Mouse (Mus musculus) neural tube, embryonic 15.5 days (tissue): ENCODE measurements around the gene Gpr135. TPM values are rescaled to one million over a fixed set of nuclear protein-coding genes. Genes with fewer than 3 reads are reported as not detected.

ENCODE experiments used
- ATAC-seq: fragments of 200-750 bp; cut with Nextera tagmentation; 2 replicates; pipeline ENCODE4 v1.8.0; 2017; ENCODE audit warnings: mild to moderate bottlenecking, moderate TSS enrichment, moderate library complexity; ENCODE audit not compliant: low FRiP score
- H3K27ac ChIP-seq: fragments of 300-500 bp; sonication (generic); replicated peaks from 2 replicates; pipeline ENCODE4 v1.5.1; 2015; ENCODE audit warnings: mild to moderate bottlenecking, inconsistent platforms
- H3K27me3 ChIP-seq: fragments of 300-500 bp; sonication (generic); replicated peaks from 2 replicates; pipeline ENCODE4 v1.6.1; 2015; ENCODE audit warnings: inconsistent platforms
- H3K36me3 ChIP-seq: fragments of 300-500 bp; sonication (generic); 2 replicates; pipeline ENCODE4 v1.6.1; 2015; ENCODE audit warnings: inconsistent platforms
- H3K4me1 ChIP-seq: fragments of 300-500 bp; sonication (generic); 2 replicates; pipeline ENCODE4 v1.6.1; 2015; ENCODE audit warnings: inconsistent platforms
- H3K4me2 ChIP-seq: fragments of 300-500 bp; sonication (generic); 2 replicates; pipeline ENCODE4 v1.6.1; 2015; ENCODE audit warnings: inconsistent platforms, mild to moderate bottlenecking, moderate library complexity
- H3K4me3 ChIP-seq: fragments of 300-500 bp; sonication (generic); replicated peaks from 2 replicates; pipeline ENCODE4 v1.5.1; 2015; ENCODE audit warnings: mild to moderate bottlenecking, inconsistent platforms
- H3K9ac ChIP-seq: fragments of 300-500 bp; sonication (generic); replicated peaks from 2 replicates; pipeline ENCODE4 v1.6.1; 2015; ENCODE audit warnings: mild to moderate bottlenecking, inconsistent platforms
- H3K9me3 ChIP-seq: fragments of 300-500 bp; sonication (generic); replicated peaks from 2 replicates; pipeline ENCODE4 v1.6.1; 2016; ENCODE audit warnings: inconsistent platforms
- WGBS: fragments of 180-500 bp; shearing (Covaris S2); methylation state at CpG from one replicate; pipeline ENCODE4 v1.1.7; 2015; ENCODE audit warnings: mixed read lengths; 5-methylcytosine and 5-hydroxymethylcytosine counted together
- polyA plus RNA-seq: library from polyadenylated mRNA; unstranded; fragments of >200 nt; fragmentation: Nextera tagmentation; extraction: Ambion mirVana; gene quantifications from 2 replicates; pipeline ENCODE4 v1.2.1, GENCODE M21; 2015

Gene Gpr135
- 6.0 and 8.1 TPM in 2 replicates for polyA plus RNA-seq

- ATAC-seq, result peak; percentile 92
- Histone ChIP-seq H3K4me2 (peak within 1 kb of the TSS; percentile 82), H3K27ac (peak within 1 kb of the TSS; percentile 93), H3K36me3 (0 out of 2 replicates have a peak, but pooled peaks cover 3% of the 10 kb centered on the region), H3K27me3 (no peaks in the 10 kb centered on the region), H3K4me1 (peaks cover 17% of the 10 kb centered on the region), H3K9ac (peak within 1 kb of the TSS; percentile 80), H3K4me3 (peak within 1 kb of the TSS; percentile 77), H3K9me3 (no peaks in the 10 kb centered on the region)
- WGBS, result under 1% methylated on average over 94 of the region's 94 CpGs
These were observed at the start of gene Gpr135 for GRCm38 (mm10) chr12:72070327-72071269. Gene Gpr135, minus strand, starts transcription at chr12:72071125.

- H3K9ac ChIP-seq, result no peak overlapping the region
- no peaks in the 10 kb centered on the region for H3K9me3 ChIP-seq
- no peaks in the 10 kb centered on the region for H3K36me3 ChIP-seq
- H3K4me3 ChIP-seq, result no peak overlapping the region
- H3K27ac ChIP-seq, result no peak overlapping the region
- H3K4me2 ChIP-seq, result no peak overlapping the region
- no peak for ATAC-seq
- no peaks in the 10 kb centered on the region for H3K4me1 ChIP-seq
- no peaks in the 10 kb centered on the region for H3K27me3 ChIP-seq
- 85% methylated on average over 22 of the region's 23 CpGs for WGBS
These were observed 44.9 kb upstream of the Gpr135 start for GRCm38 (mm10) chr12:72115686-72116345.

GRCm38 (mm10) chr12:72115126-72115525, 44.2 kb upstream of the Gpr135 start:
- H3K27me3 ChIP-seq, result no peaks in the 10 kb centered on the region
- ATAC-seq, result no peak
- no peak overlapping the region for H3K27ac ChIP-seq
- H3K4me2 ChIP-seq, result no peak overlapping the region
- H3K36me3 ChIP-seq, result no peaks in the 10 kb centered on the region
- 79% methylated on average over 6 of the region's 6 CpGs for WGBS
- H3K9me3 ChIP-seq, result no peaks in the 10 kb centered on the region
- H3K4me3 ChIP-seq, result no peak overlapping the region
- H3K4me1 ChIP-seq, result no peaks in the 10 kb centered on the region
- H3K9ac ChIP-seq, result no peak overlapping the region

GRCm38 (mm10) chr12:72104525-72105281, 33.8 kb upstream of the Gpr135 start:
- peak; percentile 61; the same call in 1 of the 2 replicates for ATAC-seq
- H3K27me3 ChIP-seq, result no peaks in the 10 kb centered on the region
- 32% methylated on average over 14 of the region's 14 CpGs for WGBS
- peaks cover 4% of the 10 kb centered on the region; the same call in 1 of the 2 replicates for H3K4me1 ChIP-seq
- H3K9ac ChIP-seq, result no peak overlapping the region
- H3K27ac ChIP-seq, result no peak overlapping the region
- H3K4me3 ChIP-seq, result no peak overlapping the region
- H3K36me3 ChIP-seq, result peaks cover 8% of the 10 kb centered on the region
- H3K4me2 ChIP-seq, result peak overlapping the region; percentile 33
- no peaks in the 10 kb centered on the region for H3K9me3 ChIP-seq

- no peak overlapping the region for H3K9ac ChIP-seq
- H3K36me3 ChIP-seq, result peaks cover 8% of the 10 kb centered on the region
- H3K27me3 ChIP-seq, result no peaks in the 10 kb centered on the region
- ATAC-seq, result no peak
- WGBS, result 87% methylated on average over 5 of the region's 5 CpGs
- H3K4me3 ChIP-seq, result no peak overlapping the region
- peaks cover 4% of the 10 kb centered on the region; the same call in 1 of the 2 replicates for H3K4me1 ChIP-seq
- H3K4me2 ChIP-seq, result no peak overlapping the region
- H3K27ac ChIP-seq, result no peak overlapping the region
- H3K9me3 ChIP-seq, result no peaks in the 10 kb centered on the region
These were observed 33.1 kb upstream of the Gpr135 start for GRCm38 (mm10) chr12:72104027-72104426.

GRCm38 (mm10) chr12:72102776-72103175, 31.9 kb upstream of the Gpr135 start:
- H3K27ac ChIP-seq, result no peak overlapping the region
- peaks cover 4% of the 10 kb centered on the region; the same call in 1 of the 2 replicates for H3K4me1 ChIP-seq
- no peak for ATAC-seq
- no peaks in the 10 kb centered on the region for H3K9me3 ChIP-seq
- H3K4me3 ChIP-seq, result no peak overlapping the region
- H3K27me3 ChIP-seq, result no peaks in the 10 kb centered on the region
- peaks cover 15% of the 10 kb centered on the region for H3K36me3 ChIP-seq
- 76% methylated on average over 6 of the region's 6 CpGs for WGBS
- no peak overlapping the region for H3K4me2 ChIP-seq
- H3K9ac ChIP-seq, result no peak overlapping the region

GRCm38 (mm10) chr12:72096966-72097365, 26.0 kb upstream of the Gpr135 start:
- no peak for ATAC-seq
- no peak overlapping the region for H3K4me2 ChIP-seq
- H3K27me3 ChIP-seq, result no peaks in the 10 kb centered on the region
- H3K4me3 ChIP-seq, result no peak overlapping the region
- H3K9ac ChIP-seq, result no peak overlapping the region
- WGBS, result 97% methylated on average over 8 of the region's 8 CpGs
- H3K36me3 ChIP-seq, result peaks cover 66% of the 10 kb centered on the region
- H3K4me1 ChIP-seq, result no peaks in the 10 kb centered on the region
- no peak overlapping the region for H3K27ac ChIP-seq
- H3K9me3 ChIP-seq, result no peaks in the 10 kb centered on the region

GRCm38 (mm10) chr12:72089802-72090201, 18.9 kb upstream of the Gpr135 start:
- H3K9me3 ChIP-seq, result no peaks in the 10 kb centered on the region
- ATAC-seq, result no peak
- H3K4me3 ChIP-seq, result no peak overlapping the region
- peaks cover 27% of the 10 kb centered on the region for H3K4me1 ChIP-seq
- peaks cover 45% of the 10 kb centered on the region for H3K36me3 ChIP-seq
- 71% methylated on average over 4 of the region's 4 CpGs for WGBS
- no peak overlapping the region for H3K27ac ChIP-seq
- H3K4me2 ChIP-seq, result no peak overlapping the region
- H3K27me3 ChIP-seq, result no peaks in the 10 kb centered on the region
- no peak overlapping the region for H3K9ac ChIP-seq

- under 1% methylated on average over 18 of the region's 18 CpGs for WGBS
- H3K27ac ChIP-seq, result peak overlapping the region; percentile 97
- H3K9ac ChIP-seq, result peak overlapping the region; percentile 68
- no peaks in the 10 kb centered on the region for H3K9me3 ChIP-seq
- peak overlapping the region; percentile 87 for H3K4me2 ChIP-seq
- no peaks in the 10 kb centered on the region for H3K27me3 ChIP-seq
- peak overlapping the region; percentile 61 for H3K4me3 ChIP-seq
- peaks cover 44% of the 10 kb centered on the region for H3K4me1 ChIP-seq
- H3K36me3 ChIP-seq, result peaks cover 12% of the 10 kb centered on the region
- ATAC-seq, result no peak
These were observed 15.4 kb upstream of the Gpr135 start for GRCm38 (mm10) chr12:72086166-72086825.

GRCm38 (mm10) chr12:72085329-72086165, 14.6 kb upstream of the Gpr135 start, which contains the start of the genes L3hypdh and Jkamp:
Gene L3hypdh, minus strand, starts transcription at chr12:72085439.
Gene Jkamp, plus strand, starts transcription at chr12:72085589.
- peak; percentile 96 for ATAC-seq
- Histone ChIP-seq H3K9ac (peak within 1 kb of the TSS; percentile 68), H3K4me2 (peak within 1 kb of the TSS; percentile 87), H3K4me1 (peaks cover 44% of the 10 kb centered on the region), H3K27ac (peak within 1 kb of the TSS; percentile 97), H3K9me3 (no peaks in the 10 kb centered on the region), H3K27me3 (no peaks in the 10 kb centered on the region), H3K4me3 (peak within 1 kb of the TSS; percentile 61), H3K36me3 (peaks cover 7% of the 10 kb centered on the region)
- WGBS, result under 1% methylated on average over 59 of the region's 60 CpGs
